Mouse (Mus musculus) bone marrow, adult 2 months (tissue): ENCODE data around the gene Ric8b. TPM values are rescaled to one million over a fixed set of nuclear protein-coding genes. Genes with fewer than 3 reads are reported as not detected.
A peak's percentile ranks its signal among the peaks of the same experiment; 100 is the strongest.

Experiments used
- H3K27ac ChIP-seq: fragments of 200-500 bp; 2 replicates; pipeline ENCODE4 v1.5.1; 2012; ENCODE audit warnings: low read depth, mild to moderate bottlenecking, control low read depth, inconsistent platforms, low read length; ENCODE audit not compliant: control insufficient read depth, poor library complexity, insufficient read depth
- H3K4me1 ChIP-seq: fragments of 200-500 bp; 2 replicates; pipeline ENCODE4 v1.6.1; 2011; ENCODE audit warnings: low read length; ENCODE audit not compliant: control insufficient read depth, insufficient read depth
- H3K4me3 ChIP-seq: fragments of 200-500 bp; replicated peaks from 2 replicates; pipeline ENCODE3; 2011; ENCODE audit warnings: mild to moderate bottlenecking, low read depth, low read length, control low read depth; ENCODE audit not compliant: control insufficient read depth
- CTCF ChIP-seq: fragments of 200-500 bp; IDR thresholded peaks from 2 replicates; pipeline ENCODE4 v1.5.1; 2011; ENCODE audit warnings: low read length, control low read depth; ENCODE audit not compliant: control insufficient read depth, insufficient read depth
- POLR2A ChIP-seq: fragments of 200-500 bp; IDR thresholded peaks from 2 replicates; pipeline ENCODE4 v1.6.1; 2011; ENCODE audit warnings: low read depth, mild to moderate bottlenecking, control low read depth, low read length, borderline replicate concordance; ENCODE audit not compliant: control insufficient read depth
- WGBS: fragments of 180-500 bp; shearing (Covaris S2); methylation state at CpG from one replicate; pipeline ENCODE4 v1.1.7; 2018; 5-methylcytosine and 5-hydroxymethylcytosine counted together
- polyA plus RNA-seq: library from polyadenylated mRNA; stranded (reverse); fragments of >200 nt; gene quantifications from 2 replicates; pipeline ENCODE4 v1.2.4, GENCODE M21; 2011; ENCODE audit warnings: low replicate concordance; ENCODE audit not compliant: missing spikeins, insufficient read depth, insufficient read length

The Ric8b gene
- polyA plus RNA-seq, 1 experiment, result 9.4 TPM

DNA sequence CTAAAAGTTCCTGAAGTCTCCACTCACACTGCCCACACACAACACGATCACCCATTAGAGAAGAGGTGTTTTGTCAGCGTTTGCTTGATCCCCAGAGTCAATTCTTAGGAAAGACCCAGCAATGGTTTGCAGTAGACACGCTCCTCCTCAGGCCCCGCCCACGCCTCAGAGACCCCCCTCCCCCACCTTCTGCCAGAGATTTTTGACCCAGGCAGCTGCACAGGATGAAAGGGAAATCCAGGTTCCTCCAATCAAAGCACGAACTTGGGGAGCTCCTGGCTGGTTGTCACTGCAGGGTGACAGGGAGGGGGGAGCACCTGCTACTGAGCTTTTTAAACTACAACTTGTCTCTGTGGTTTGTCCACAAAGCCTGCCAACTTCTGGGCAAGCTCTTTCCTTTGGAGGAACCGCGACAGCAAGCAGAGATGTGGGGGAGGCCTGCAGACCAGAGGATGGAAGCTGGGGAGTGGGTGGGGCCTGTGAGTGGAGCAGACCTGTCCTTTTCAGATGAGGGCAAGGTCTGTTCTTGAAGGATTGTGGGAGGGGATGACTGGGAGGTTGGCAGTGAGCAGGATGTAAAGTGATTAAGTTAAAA is 117.8 kb downstream of the Ric8b start:
- Histone ChIP-seq H3K27ac (no peak overlapping the region), H3K4me1 (no peaks in the 10 kb centered on the region), H3K4me3 (no peak overlapping the region)
- TF ChIP-seq CTCF (no peak), POLR2A (no peak)
- WGBS, result 7% methylated on average over 8 of the region's 8 CpGs

DNA sequence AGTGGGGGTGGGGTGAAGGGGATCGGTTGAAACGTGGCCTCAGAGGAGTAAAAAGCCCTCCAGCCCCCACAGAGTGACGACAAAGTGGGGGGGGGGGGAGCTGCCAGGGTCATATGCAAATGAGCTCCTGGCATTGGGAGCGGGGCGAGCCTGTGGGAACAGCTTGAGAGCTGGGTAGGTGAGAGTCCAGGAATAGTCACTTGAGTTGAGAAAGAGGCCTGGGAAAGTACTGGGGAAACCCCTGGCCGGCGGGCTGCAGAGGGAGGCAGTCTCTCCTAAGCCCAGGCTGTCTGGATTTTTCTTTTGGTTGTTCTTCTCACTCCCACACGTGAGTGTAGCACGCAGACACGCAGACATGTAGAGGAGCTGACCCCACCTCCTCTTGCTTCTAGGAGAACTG is 120.7 kb downstream of the Ric8b start:
- H3K4me3 ChIP-seq, result no peak overlapping the region
- H3K27ac ChIP-seq, result no peak overlapping the region
- TF ChIP-seq CTCF (no peak), POLR2A (no peak)
- H3K4me1 ChIP-seq, result peaks cover 1% of the 10 kb centered on the region; the same call in 1 of the 2 replicates
- WGBS, result 75% methylated on average over 10 of the region's 10 CpGs

DNA sequence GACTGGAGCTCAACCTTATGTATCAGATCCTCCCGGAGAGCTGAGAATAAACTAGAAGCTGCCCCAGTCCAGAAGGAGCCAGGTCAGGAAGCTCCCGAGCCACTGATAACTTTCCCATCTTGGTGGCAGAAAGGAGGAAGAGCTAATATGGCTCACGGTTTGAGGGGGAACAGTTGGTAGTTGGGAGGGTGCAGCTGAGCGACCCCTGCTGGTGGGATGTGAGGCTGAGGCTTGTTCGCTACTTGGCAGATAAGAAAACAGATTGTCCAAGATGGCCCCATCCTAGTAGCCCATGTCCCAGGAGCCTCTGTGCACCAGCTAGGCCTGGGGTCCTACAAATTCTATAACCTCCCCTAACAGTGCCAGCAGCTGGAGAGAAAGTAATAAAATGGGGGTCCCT is 121.4 kb downstream of the Ric8b start:
- no peak overlapping the region for H3K27ac ChIP-seq
- peaks cover 1% of the 10 kb centered on the region; the same call in 1 of the 2 replicates for H3K4me1 ChIP-seq
- no peak overlapping the region for H3K4me3 ChIP-seq
- peak; percentile 10; the same call in 1 of the 2 replicates for TF ChIP-seq CTCF
- no peak for TF ChIP-seq POLR2A
- WGBS, result 77% methylated on average over 5 of the region's 5 CpGs

DNA sequence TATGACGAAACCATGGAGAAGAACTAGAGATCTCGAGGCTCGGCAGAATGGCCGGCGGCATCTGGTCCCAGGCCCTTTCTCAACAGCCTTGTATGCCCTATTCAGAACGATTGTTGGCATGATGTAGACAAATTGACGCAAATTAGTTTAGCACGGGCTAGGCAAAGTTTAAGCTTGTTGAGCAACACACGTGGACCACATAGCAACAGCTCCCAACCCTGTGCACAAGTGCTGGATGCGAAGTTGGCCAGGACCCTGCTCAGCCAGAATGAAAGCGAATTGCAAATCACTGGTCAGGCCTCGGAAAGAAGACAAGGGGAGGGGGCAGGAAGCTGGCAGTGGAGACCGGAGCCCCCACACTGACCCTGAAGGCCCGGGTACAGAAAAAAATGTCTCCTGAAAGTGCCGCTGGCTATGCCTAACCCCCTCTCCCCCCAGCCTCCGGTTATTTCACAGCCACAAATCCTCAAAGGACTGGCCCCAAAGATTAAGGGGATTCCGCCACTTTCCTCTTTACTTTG is 126.8 kb downstream of the Ric8b start:
- Histone ChIP-seq H3K4me1 (peaks cover 1% of the 10 kb centered on the region; the same call in 1 of the 2 replicates), H3K4me3 (no peak overlapping the region), H3K27ac (no peak overlapping the region)
- 50% methylated on average over 17 of the region's 17 CpGs for WGBS
- TF ChIP-seq POLR2A (no peak), CTCF (no peak)

DNA sequence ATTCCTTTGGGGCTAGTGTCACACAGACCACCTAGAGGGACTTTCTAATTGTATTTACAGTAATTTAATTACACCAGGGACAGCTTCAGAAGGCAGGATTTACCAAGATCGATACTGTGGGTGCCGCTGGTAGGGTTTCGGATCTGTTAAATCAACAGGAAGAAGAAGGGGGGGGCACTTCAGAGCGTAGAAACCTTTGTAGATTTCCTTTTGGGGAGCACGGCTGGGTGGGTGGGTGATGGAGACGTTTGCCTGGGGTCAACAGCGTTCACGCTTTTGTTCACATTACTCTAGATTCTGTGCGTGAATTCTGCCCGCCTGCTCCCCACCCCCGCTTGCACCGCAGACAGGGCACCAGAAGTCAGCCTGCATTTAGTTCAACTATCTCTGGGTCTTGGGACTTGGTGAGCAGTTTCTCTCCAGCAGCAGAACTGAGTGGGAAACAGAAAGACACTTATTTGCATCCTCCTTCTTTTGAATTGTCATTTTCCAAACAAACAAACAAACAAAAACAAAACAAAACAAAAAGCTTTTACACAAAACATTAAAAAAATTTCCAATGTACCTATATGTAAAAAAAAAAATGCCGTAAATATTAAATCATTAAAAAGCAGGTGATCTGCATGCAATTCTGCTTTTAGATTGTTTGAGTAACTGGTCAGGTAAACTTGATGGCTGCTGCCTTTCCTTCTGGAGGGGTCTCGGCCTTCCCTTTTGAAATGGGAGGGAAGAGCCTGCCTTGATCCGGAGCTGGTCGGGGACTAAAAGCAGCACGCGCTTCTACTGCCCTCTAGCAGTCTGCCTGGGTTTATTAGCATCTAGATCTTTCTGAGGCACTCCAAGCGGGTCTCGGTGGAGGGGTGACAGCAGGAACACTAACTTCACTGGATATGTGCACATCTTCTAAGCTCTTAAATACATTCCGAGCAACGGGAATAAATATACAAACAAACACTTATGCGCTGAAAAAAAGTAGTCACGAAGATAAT is 127.6 kb downstream of the Ric8b start:
- H3K4me1 ChIP-seq, result peaks cover 1% of the 10 kb centered on the region; the same call in 1 of the 2 replicates
- WGBS, result 10% methylated on average over 24 of the region's 24 CpGs
- no peak overlapping the region for H3K27ac ChIP-seq
- H3K4me3 ChIP-seq, result peak overlapping the region; percentile 10
- no peak for TF ChIP-seq POLR2A
- peak; percentile 57 for TF ChIP-seq CTCF

DNA sequence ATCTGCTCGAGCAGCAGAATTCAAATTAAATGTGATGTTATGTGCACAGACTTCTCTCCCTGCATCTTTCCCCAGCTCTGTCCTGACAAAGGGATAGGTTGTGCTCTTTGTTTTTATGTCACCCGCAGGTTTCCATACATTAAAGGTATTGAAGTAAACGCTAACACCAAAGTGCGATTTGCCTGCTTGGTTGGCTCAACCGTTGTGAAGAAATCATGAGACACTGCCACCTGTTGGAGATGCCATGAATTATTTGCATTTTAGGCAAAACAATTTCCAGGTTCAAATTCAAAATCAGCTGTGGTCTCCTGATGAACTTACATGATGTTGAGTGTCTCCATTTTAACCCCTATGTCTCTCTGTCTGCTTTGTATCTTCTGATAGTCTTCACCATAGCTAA is 129.2 kb downstream of the Ric8b start:
- WGBS, result 32% methylated on average over 5 of the region's 5 CpGs
- no peak overlapping the region for H3K27ac ChIP-seq
- no peak overlapping the region for H3K4me3 ChIP-seq
- peak; percentile 35; the same call in 1 of the 2 replicates for TF ChIP-seq CTCF
- TF ChIP-seq POLR2A, result no peak
- no peaks in the 10 kb centered on the region for H3K4me1 ChIP-seq

DNA sequence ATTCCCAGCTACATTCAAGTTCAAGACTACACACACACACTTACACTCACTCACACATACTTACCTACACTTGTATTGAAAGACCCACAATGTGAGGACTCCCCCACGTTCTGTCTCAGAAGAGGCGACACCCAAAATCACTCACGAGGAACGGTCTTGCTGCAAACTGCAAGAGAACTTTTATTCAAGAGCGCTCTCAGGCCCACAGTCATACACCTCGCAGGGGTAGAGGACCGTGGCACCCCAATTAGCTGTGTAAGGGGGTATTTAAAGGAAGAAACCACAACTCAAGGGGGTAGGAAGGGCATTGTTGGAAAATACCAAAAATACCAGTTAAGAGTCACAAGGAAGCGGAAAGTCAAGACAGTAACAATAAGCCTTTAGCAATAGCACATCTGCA is 130.6 kb downstream of the Ric8b start:
- 88% methylated on average over 8 of the region's 8 CpGs for WGBS
- no peak overlapping the region for H3K4me3 ChIP-seq
- H3K4me1 ChIP-seq, result no peaks in the 10 kb centered on the region
- H3K27ac ChIP-seq, result no peak overlapping the region
- TF ChIP-seq CTCF (no peak), POLR2A (no peak)

DNA sequence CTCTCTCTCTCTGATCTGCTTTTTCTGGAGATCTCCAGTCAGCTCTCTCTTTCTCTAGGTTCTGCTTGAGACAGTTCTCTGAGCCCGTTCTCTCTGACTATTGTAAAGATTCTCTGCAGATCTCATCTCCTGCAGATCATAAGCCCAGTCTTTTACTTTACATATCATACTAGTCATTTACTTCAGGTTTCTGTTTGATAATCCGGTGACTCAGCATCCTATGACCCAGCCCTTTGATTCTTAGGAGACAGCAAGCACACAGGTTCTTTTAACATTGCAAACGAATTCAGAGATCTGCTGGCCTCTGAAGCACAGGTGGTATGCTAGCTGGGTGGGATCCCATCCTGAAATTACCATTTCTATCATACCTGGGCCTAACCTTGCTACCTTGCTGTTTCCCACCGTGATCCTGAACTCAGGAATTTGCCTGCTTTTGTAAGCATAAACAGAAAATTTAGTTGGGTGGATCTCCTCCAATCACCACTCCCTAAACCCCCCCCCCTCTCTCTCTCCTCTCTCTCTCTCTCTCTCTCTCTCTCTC is 133.3 kb downstream of the Ric8b start:
- WGBS, result 41% methylated on average over 4 of the region's 4 CpGs
- Histone ChIP-seq H3K4me3 (no peak overlapping the region), H3K4me1 (no peaks in the 10 kb centered on the region), H3K27ac (no peak overlapping the region)
- TF ChIP-seq CTCF (no peak), POLR2A (no peak)

DNA sequence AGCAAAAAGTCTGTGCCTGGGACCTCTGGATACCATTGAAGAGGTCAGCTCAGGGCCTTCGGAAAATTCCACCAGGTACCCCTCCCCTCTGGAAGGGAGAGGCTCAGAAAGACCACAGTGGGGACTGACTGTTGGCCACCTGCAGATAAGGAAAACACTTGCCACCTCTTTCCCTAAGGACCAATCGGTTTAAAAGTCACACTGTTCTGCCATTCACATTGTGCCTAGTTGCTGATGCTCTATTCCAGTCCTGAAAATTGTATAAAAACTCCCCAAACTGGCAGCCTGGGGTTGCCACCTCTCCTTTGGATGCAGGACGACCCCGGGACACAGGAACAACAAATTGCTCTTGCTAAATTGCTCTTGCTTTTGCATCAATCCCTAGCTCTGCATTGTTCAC is 135.0 kb downstream of the Ric8b start:
- H3K27ac ChIP-seq, result no peak overlapping the region
- H3K4me3 ChIP-seq, result no peak overlapping the region
- no peak for TF ChIP-seq CTCF
- no peak for TF ChIP-seq POLR2A
- WGBS, result 45% methylated on average over 4 of the region's 4 CpGs
- H3K4me1 ChIP-seq, result no peaks in the 10 kb centered on the region
